Comparison of ENCODE assay signal across 24 mouse cellular contexts in the genomic region with DNA sequence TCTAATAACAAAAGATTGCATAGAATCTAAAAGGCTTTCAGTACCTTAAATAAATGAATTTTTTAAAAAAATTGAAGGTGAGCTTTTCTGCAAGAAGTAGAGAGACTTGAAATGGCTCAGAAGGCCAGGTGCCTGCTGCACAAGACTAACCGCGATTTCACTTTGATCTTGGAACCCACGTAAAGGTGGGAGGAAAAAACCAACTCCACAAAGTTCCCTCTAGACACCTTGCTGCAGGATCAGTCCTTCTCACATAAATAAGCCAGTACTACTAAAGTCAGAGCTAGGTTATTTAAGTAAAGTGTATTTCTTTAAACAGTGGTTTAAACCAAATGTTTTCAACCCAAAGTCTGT. TPM values are rescaled to one million over a fixed set of nuclear protein-coding genes. Genes with fewer than 3 reads are reported as not detected.
A peak's percentile ranks its signal among the peaks of the same experiment; 100 is the strongest.
DNase-seq lines count a peak whose midpoint lies in the region; ATAC-seq and TF ChIP-seq lines count a peak whose summit lies in the region.
"Had no signal": no experiment of that assay in that cellular context is flagged by ENCODE, and none has a peak within 500 bp of the region (broad histone marks: within the 10 kb centered on the region; RNA-seq: fewer than 3 reads in every experiment).

No protein-coding gene starts in this region.

- no peaks in the 10 kb centered on the region for H3K4me1 ChIP-seq in intestine, postnatal 0 days (replicated peaks; ENCODE audit: control insufficient read depth, insufficient read depth, low read length)
- 0 out of 2 replicates have a peak, but pooled peaks cover 5% of the 10 kb centered on the region for H3K4me1 ChIP-seq in intestine, embryonic 15.5 days (replicated peaks)
- H3K4me1 ChIP-seq: heart, embryonic 15.5 days had no signal

- no peak overlapping the region for H3K27ac ChIP-seq in intestine, postnatal 0 days (ENCODE audit: low read depth, low read length)
- H3K27ac ChIP-seq in intestine, embryonic 15.5 days, result no peak overlapping the region
- H3K27ac ChIP-seq: embryonic facial prominence, embryonic 13.5 days; forebrain, embryonic 12.5 days; heart, embryonic 15.5 days; hindbrain, embryonic 14.5 days; kidney, embryonic 15.5 days; limb, embryonic 13.5 days; liver, embryonic 13.5 days; neural tube, embryonic 15.5 days had no signal

- peak; percentile 44 for DNase-seq in thymus, postnatal 14 days
- DNase-seq in thymus, adult 18-20 months, result no peak
- no peak for DNase-seq in ovary, adult 18-20 months (ENCODE audit: low spot score)
- DNase-seq in lung, postnatal 10 days, result no peak
- DNase-seq: cerebellum, adult 18-20 months; cerebellum, postnatal 25 days; heart, postnatal 4 days; kidney, postnatal 4 days; layer of hippocampus, adult 9-11 months; liver, embryonic 13.5 days; lung, embryonic 14.5 days; thymus, postnatal 4 days had no signal

- no peaks in the 10 kb centered on the region for H3K36me3 ChIP-seq in intestine, postnatal 0 days (ENCODE audit: control insufficient read depth, insufficient read depth)
- H3K36me3 ChIP-seq in intestine, embryonic 15.5 days, result no peaks in the 10 kb centered on the region
- H3K36me3 ChIP-seq: embryonic facial prominence, embryonic 13.5 days; forebrain, embryonic 12.5 days; heart, embryonic 15.5 days; kidney, embryonic 15.5 days; limb, embryonic 13.5 days; liver, embryonic 13.5 days; midbrain, embryonic 10.5 days; neural tube, embryonic 15.5 days had no signal

- ATAC-seq in intestine, postnatal 0 days, result no peak
- ATAC-seq in intestine, embryonic 15.5 days, result no peak
- ATAC-seq in inflammation-experienced regulatory T-cells, adult 6 months, result peak; percentile 66

- H3K27me3 ChIP-seq in intestine, postnatal 0 days (replicated peaks; ENCODE audit: control insufficient read depth, insufficient read depth, low read length), result no peaks in the 10 kb centered on the region
- no peaks in the 10 kb centered on the region for H3K27me3 ChIP-seq in intestine, embryonic 15.5 days (replicated peaks)
- H3K27me3 ChIP-seq: embryonic facial prominence, embryonic 13.5 days; forebrain, embryonic 12.5 days; heart, embryonic 15.5 days; kidney, embryonic 15.5 days; limb, embryonic 13.5 days; liver, embryonic 13.5 days; neural tube, embryonic 15.5 days had no signal

- no peak for TF ChIP-seq CTCF in intestine, postnatal 0 days (IDR thresholded peaks at IDR 0.05; ENCODE audit: low read depth)

- peak overlapping the region; percentile 46 for H3K4me2 ChIP-seq in intestine, postnatal 0 days (replicated peaks; ENCODE audit: low read depth)
- H3K4me2 ChIP-seq in intestine, embryonic 15.5 days (replicated peaks), result no peak overlapping the region
- H3K4me2 ChIP-seq: embryonic facial prominence, embryonic 13.5 days; forebrain, embryonic 12.5 days; hindbrain, embryonic 14.5 days; kidney, embryonic 15.5 days; limb, embryonic 13.5 days; liver, embryonic 13.5 days; lung, embryonic 14.5 days; neural tube, embryonic 15.5 days had no signal

- 0 out of 2 replicates have a peak overlapping the region, but pooled peaks have one; percentile 2 for H3K4me3 ChIP-seq in intestine, postnatal 0 days (ENCODE audit: low read depth, low read length)
- H3K4me3 ChIP-seq in intestine, embryonic 15.5 days (replicated peaks), result no peak overlapping the region
- H3K4me3 ChIP-seq: embryonic facial prominence, embryonic 13.5 days; erythroblast, embryonic 14.5 days; forebrain, embryonic 12.5 days; heart, embryonic 15.5 days; kidney, embryonic 15.5 days; limb, embryonic 13.5 days; liver, embryonic 13.5 days; neural tube, embryonic 15.5 days had no signal

- H3K9ac ChIP-seq in intestine, postnatal 0 days (ENCODE audit: low read depth, low read length), result no peak overlapping the region
- no peak overlapping the region for H3K9ac ChIP-seq in intestine, embryonic 15.5 days
- H3K9ac ChIP-seq: embryonic facial prominence, embryonic 13.5 days; heart, embryonic 15.5 days; hindbrain, embryonic 14.5 days; kidney, embryonic 15.5 days; limb, embryonic 13.5 days; liver, embryonic 13.5 days; lung, embryonic 14.5 days; neural tube, embryonic 15.5 days had no signal

- 65% methylated on average over 3 of the region's 3 CpGs for WGBS in intestine, postnatal 0 days
- 72% methylated on average over 3 of the region's 3 CpGs for WGBS in intestine, embryonic 15.5 days

- H3K9me3 ChIP-seq in intestine, postnatal 0 days (ENCODE audit: control insufficient read depth), result no peaks in the 10 kb centered on the region
- no peaks in the 10 kb centered on the region for H3K9me3 ChIP-seq in intestine, embryonic 15.5 days
- H3K9me3 ChIP-seq: embryonic facial prominence, embryonic 13.5 days; forebrain, embryonic 12.5 days; heart, embryonic 15.5 days; kidney, embryonic 15.5 days; limb, embryonic 13.5 days; liver, embryonic 13.5 days; midbrain, embryonic 10.5 days; neural tube, embryonic 15.5 days had no signal

RNA-seq across cellular contexts. Expression of a gene that starts 10.5 kb away (rescaled TPM):
- 121 and 132 TPM in 2 replicates for polyA plus RNA-seq in intestine, postnatal 0 days (2015; fragmentation: Nextera tagmentation; extraction: Ambion mirVana)
- polyA plus RNA-seq in intestine, embryonic 15.5 days (2015; fragmentation: Nextera tagmentation; extraction: Ambion mirVana), result 162 and 195 TPM in 2 replicates
- 100 to 1,000 TPM; 225 to 265 (median 245) TPM for polyA plus RNA-seq in inflammation-experienced regulatory T-cells, adult 6 months (2017; shearing (Covaris generic))

RNA-seq across cellular contexts. Expression of a gene that starts 43.7 kb away (rescaled TPM):
- 61.5 and 68.8 TPM in 2 replicates for polyA plus RNA-seq in intestine, postnatal 0 days (2015; fragmentation: Nextera tagmentation; extraction: Ambion mirVana)
- polyA plus RNA-seq in intestine, embryonic 15.5 days (2015; fragmentation: Nextera tagmentation; extraction: Ambion mirVana), result 42.4 and 45.9 TPM in 2 replicates
- 10 to 100 TPM; 31.3 to 36.7 (median 34.4) TPM for polyA plus RNA-seq in inflammation-experienced regulatory T-cells, adult 6 months (2017; shearing (Covaris generic))

RNA-seq across cellular contexts. Expression of a gene that starts 50.4 kb away (rescaled TPM):
- polyA plus RNA-seq in intestine, postnatal 0 days (2015; fragmentation: Nextera tagmentation; extraction: Ambion mirVana), result 3.2 and 3.3 TPM in 2 replicates
- polyA plus RNA-seq in intestine, embryonic 15.5 days (2015; fragmentation: Nextera tagmentation; extraction: Ambion mirVana), result 2.6 and 2.8 TPM in 2 replicates
- 1 to 10 TPM; 1.6 to 3.8 (median 3.6) TPM for polyA plus RNA-seq in inflammation-experienced regulatory T-cells, adult 6 months (2017; shearing (Covaris generic))
- polyA plus RNA-seq: erythroblast, embryonic 14.5 days had no signal
